Mouse (Mus musculus): ENCODE results near the gene D230025D16Rik. TPM values are rescaled to one million over a fixed set of nuclear protein-coding genes. Genes with fewer than 3 reads are reported as not detected.
"Not testable (repeated sequence)": the region's sequence is repeated elsewhere in the genome, so short reads cannot be mapped to it uniquely, and the experiment has no call there.

The D230025D16Rik gene
- polyA plus RNA-seq, 1 experiment from 2014 or later = 21.8 TPM

DNA sequence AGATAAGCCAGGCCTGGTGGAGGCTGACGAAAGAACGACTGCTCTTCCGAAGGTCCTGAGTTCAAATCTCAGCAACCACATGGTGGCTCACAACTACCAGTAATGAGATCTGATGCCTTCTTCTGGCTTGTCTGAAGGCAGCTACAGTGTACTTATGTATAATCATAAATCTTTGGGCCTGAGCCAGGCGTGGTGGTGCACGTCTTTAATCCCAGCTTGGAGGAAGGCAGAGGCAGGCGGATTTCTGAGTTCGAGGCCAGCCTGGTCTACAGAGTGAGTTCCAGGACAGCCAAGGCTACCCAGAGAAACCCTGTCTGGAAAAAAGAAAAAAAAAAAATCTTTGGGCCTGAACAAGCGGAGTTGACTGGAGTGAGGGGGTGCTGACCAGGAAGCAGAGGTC is 66.4 kb downstream of the D230025D16Rik start:
- not testable (repeated sequence) for H3K9ac ChIP-seq (ENCODE audit: low read length); H3K9me3 ChIP-seq (ENCODE audit: control insufficient read depth, low read length); H3K27me3 ChIP-seq (ENCODE audit: control insufficient read depth, insufficient read depth, low read length); H3K4me1 ChIP-seq (ENCODE audit: control insufficient read depth in 2 of 2, insufficient read depth in 2 of 2, low read length in 2 of 2); H3K4me2 ChIP-seq (ENCODE audit: low read length); H3K4me3 ChIP-seq (ENCODE audit: control insufficient read depth in 1 of 2, insufficient read depth in 1 of 2, low read depth in 1 of 2, low read length in 2 of 2); H3K27ac ChIP-seq (replicated peaks in 1 of 2; ENCODE audit: control insufficient read depth in 1 of 2, insufficient read depth in 1 of 2, low read depth in 2 of 2, low read length in 2 of 2); H3K36me3 ChIP-seq (ENCODE audit: control insufficient read depth, insufficient read depth, low read length); ATAC-seq (ENCODE audit: insufficient number of reproducible peaks, insufficient read depth, low FRiP score, low read depth)
- 75% methylated on average over 8 of the region's 8 CpGs for WGBS

DNA sequence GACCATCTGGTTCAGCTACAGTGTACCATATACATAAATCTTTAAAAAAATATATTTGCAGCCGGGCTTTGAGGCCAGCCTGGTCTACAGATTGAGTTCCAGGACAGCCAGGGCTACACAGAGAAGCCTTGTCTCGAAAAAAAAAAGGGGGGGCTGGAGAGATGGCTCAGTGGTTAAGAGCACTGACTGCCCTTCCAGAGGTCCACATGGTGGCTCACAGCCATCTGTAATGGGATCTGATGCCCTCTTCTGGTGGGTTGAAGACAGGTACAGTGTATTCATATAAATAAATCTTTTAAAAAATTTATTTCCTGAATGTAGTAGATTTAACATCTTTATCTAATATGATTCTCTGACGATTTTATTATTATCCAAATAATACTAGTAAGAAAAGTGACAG is 66.9 kb downstream of the D230025D16Rik start:
- H3K27ac ChIP-seq (replicated peaks in 1 of 2; ENCODE audit: control insufficient read depth in 1 of 2, insufficient read depth in 1 of 2, low read depth in 2 of 2, low read length in 2 of 2); H3K9ac ChIP-seq (ENCODE audit: low read length); H3K4me2 ChIP-seq (ENCODE audit: low read length); H3K4me1 ChIP-seq (ENCODE audit: control insufficient read depth in 2 of 2, insufficient read depth in 2 of 2, low read length in 2 of 2); H3K9me3 ChIP-seq (ENCODE audit: control insufficient read depth, low read length); H3K4me3 ChIP-seq (ENCODE audit: control insufficient read depth in 1 of 2, insufficient read depth in 1 of 2, low read depth in 1 of 2, low read length in 2 of 2); ATAC-seq (ENCODE audit: insufficient number of reproducible peaks, insufficient read depth, low FRiP score, low read depth); H3K27me3 ChIP-seq (ENCODE audit: control insufficient read depth, insufficient read depth, low read length); H3K36me3 ChIP-seq (ENCODE audit: control insufficient read depth, insufficient read depth, low read length): not testable (repeated sequence)
- WGBS = 57% methylated on average over 3 of the region's 3 CpGs

DNA sequence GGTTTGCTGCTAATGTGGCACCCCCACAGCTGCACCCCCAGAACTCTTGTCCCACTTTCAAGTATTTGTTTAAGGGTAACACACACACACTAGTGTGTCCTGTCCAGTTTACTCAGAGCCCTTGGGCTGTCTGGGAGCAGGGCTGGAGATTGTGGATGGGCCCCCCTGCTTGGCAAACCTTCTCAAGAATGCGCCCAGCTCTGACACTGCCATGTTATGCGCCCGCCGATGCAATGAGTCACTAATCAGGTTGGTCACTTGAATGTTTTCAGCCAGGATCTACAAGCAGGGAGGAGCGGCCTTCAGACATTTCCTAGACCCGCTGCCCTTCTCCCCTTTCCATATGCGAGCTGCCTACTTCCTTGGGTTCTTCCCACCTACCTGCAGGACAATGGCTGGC is 67.5 kb downstream of the D230025D16Rik start:
- Histone ChIP-seq H3K4me2 (ENCODE audit: low read length) (no peak overlapping the region), H3K36me3 (ENCODE audit: control insufficient read depth, insufficient read depth, low read length) (no peaks in the 10 kb centered on the region), H3K27ac (replicated peaks in 1 of 2; ENCODE audit: control insufficient read depth in 1 of 2, insufficient read depth in 1 of 2, low read depth in 2 of 2, low read length in 2 of 2) (no peak overlapping the region), H3K9me3 (ENCODE audit: control insufficient read depth, low read length) (no peaks in the 10 kb centered on the region), H3K9ac (ENCODE audit: low read length) (no peak overlapping the region), H3K4me1 (ENCODE audit: control insufficient read depth in 2 of 2, insufficient read depth in 2 of 2, low read length in 2 of 2) (peaks cover 6 to 14% of the 10 kb centered on the region in 2 experiments), H3K4me3 (ENCODE audit: control insufficient read depth in 1 of 2, insufficient read depth in 1 of 2, low read depth in 1 of 2, low read length in 2 of 2) (no peak overlapping the region), H3K27me3 (ENCODE audit: control insufficient read depth, insufficient read depth, low read length) (peaks cover 8% of the 10 kb centered on the region)
- ATAC-seq (ENCODE audit: insufficient number of reproducible peaks, insufficient read depth, low FRiP score, low read depth) = no peak
- WGBS = 73% methylated on average over 7 of the region's 7 CpGs

DNA sequence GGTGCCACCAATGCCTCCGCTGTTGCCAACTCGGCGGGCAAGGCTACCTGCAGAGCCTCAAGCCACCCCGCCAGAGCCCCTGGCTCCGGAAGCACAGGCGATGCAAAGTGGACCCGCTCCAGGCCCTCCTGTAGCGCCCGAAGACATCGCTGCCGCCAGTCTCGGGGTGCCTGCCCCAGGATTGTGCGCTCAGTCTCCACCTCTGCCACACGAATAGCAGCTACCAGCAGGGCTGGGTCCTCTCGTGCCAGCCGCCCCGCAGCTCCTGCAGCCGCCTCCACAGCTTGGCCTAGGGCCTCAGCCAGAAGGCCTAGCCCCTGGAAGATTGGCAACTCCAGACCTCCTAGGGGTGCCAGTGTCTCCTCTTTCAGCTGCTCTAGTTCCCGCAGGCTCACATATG is 68.5 kb downstream of the D230025D16Rik start:
- Histone ChIP-seq H3K4me1 (ENCODE audit: control insufficient read depth in 2 of 2, insufficient read depth in 2 of 2, low read length in 2 of 2) (peaks cover 10 to 18% of the 10 kb centered on the region in 2 experiments), H3K27me3 (ENCODE audit: control insufficient read depth, insufficient read depth, low read length) (peaks cover 8% of the 10 kb centered on the region), H3K4me3 (ENCODE audit: control insufficient read depth in 1 of 2, insufficient read depth in 1 of 2, low read depth in 1 of 2, low read length in 2 of 2) (no peak overlapping the region), H3K36me3 (ENCODE audit: control insufficient read depth, insufficient read depth, low read length) (no peaks in the 10 kb centered on the region), H3K9me3 (ENCODE audit: control insufficient read depth, low read length) (no peaks in the 10 kb centered on the region), H3K9ac (ENCODE audit: low read length) (no peak overlapping the region), H3K4me2 (ENCODE audit: low read length) (no peak overlapping the region), H3K27ac (replicated peaks in 1 of 2; ENCODE audit: control insufficient read depth in 1 of 2, insufficient read depth in 1 of 2, low read depth in 2 of 2, low read length in 2 of 2) (no peak overlapping the region)
- ATAC-seq (ENCODE audit: insufficient number of reproducible peaks, insufficient read depth, low FRiP score, low read depth) = no peak
- 56% methylated on average over 19 of the region's 19 CpGs for WGBS

DNA sequence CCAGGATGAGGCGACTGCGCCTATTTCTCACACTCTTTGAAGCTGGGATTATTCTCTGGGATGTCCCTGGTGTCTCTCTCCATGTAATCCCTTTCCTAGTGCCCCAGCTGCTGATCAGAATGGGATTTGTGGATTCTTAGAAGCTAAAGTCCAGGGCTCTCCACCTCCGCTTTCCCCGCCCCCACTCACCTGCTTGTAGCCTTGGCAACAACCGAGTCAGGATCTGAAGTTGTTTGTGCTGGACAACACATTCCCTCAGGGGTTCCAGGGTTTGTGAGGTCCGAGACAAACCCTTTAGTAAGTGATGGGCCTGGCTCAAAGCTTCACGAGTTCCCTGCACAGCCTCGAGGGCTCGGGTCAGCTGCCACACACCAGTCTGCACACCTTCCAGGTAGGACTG is 69.8 kb downstream of the D230025D16Rik start:
- Histone ChIP-seq H3K9ac (ENCODE audit: low read length) (no peak overlapping the region; the same call in 1 of the 2 replicates), H3K27me3 (ENCODE audit: control insufficient read depth, insufficient read depth, low read length) (peaks cover 7% of the 10 kb centered on the region), H3K4me1 (ENCODE audit: control insufficient read depth in 2 of 2, insufficient read depth in 2 of 2, low read length in 2 of 2) (peaks cover 10 to 22% of the 10 kb centered on the region in 2 experiments), H3K4me2 (ENCODE audit: low read length) (peak overlapping the region; percentile 50), H3K9me3 (ENCODE audit: control insufficient read depth, low read length) (no peaks in the 10 kb centered on the region), H3K36me3 (ENCODE audit: control insufficient read depth, insufficient read depth, low read length) (peaks cover 11% of the 10 kb centered on the region), H3K27ac (replicated peaks in 1 of 2; ENCODE audit: control insufficient read depth in 1 of 2, insufficient read depth in 1 of 2, low read depth in 2 of 2, low read length in 2 of 2) (no peak overlapping the region), H3K4me3 (ENCODE audit: control insufficient read depth in 1 of 2, insufficient read depth in 1 of 2, low read depth in 1 of 2, low read length in 2 of 2) (peak overlapping the region; percentile 33 to 34; a peak in 3 of 4 replicates)
- ATAC-seq (ENCODE audit: insufficient number of reproducible peaks, insufficient read depth, low FRiP score, low read depth) = no peak
- 59% methylated on average over 9 of the region's 9 CpGs for WGBS

DNA sequence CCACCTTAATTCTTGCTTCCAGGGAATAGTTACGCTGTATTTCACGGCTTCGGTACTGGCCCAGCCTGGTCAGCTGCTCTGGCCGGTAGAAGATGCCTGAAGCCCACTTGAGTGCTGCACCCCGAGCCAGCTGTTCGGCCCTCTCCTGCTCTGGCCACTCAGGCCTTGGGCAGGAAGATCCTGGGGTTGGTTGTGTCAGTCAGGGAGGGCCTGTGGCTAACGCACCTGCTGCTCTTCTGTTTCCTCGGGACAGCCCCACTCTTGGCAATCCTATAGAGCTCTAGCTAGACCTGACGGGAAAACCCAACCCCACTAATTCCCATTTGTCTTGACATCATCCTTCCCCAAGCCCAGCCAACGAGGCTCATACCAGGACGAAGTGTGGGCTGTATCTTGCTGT is 70.3 kb downstream of the D230025D16Rik start:
- peak overlapping the region; percentile 50 for H3K4me2 ChIP-seq (ENCODE audit: low read length)

DNA sequence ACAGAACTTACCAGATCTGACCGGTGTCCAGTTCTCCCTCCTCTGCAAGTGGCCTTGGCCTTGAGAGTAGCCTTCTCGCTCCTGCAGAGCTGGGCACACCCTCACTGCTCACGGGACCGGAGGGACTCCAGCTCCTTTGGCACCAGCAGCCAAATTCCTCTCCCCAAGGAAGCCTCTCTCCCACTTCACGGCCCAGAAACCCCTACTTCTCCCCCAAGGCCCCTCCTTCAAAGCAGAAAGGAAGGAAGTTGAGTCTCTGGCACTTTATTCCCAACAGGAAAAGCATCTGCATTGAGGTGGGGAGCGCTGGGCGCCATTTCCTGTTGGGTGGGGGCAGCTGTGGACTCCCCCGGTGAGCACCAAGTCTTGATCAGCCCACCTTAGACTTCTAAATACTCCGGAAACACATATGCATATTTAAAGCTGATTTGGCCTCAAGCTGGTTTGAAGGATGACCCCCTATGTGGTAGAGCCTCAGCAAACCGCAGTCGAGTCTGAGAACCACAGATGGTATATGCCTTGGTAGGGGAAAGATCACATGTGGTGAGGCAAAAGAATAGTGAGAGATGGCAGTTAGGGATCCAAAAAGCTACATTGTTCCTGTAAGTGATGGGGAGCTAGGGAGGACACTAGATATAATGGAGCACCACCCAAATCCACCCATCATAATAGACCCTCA is 71.1 kb downstream of the D230025D16Rik start, which contains the start of gene Exoc3l:
Exoc3l (minus strand) TSS at position 207 of the 679 bp plus-strand sequence.
- ATAC-seq (ENCODE audit: insufficient number of reproducible peaks, insufficient read depth, low FRiP score, low read depth) = no peak
- no peaks in the 10 kb centered on the region for H3K27me3 ChIP-seq (ENCODE audit: control insufficient read depth, insufficient read depth, low read length)
- peak within 1 kb of the TSS; percentile 65 to 78 for H3K27ac ChIP-seq (replicated peaks in 1 of 2; ENCODE audit: control insufficient read depth in 1 of 2, insufficient read depth in 1 of 2, low read depth in 2 of 2, low read length in 2 of 2)

More for the DNA sequence above, 70.3 kb downstream of the D230025D16Rik start:
- Histone ChIP-seq H3K27me3 (ENCODE audit: control insufficient read depth, insufficient read depth, low read length) (peaks cover 3% of the 10 kb centered on the region; the same call in 1 of the 2 replicates), H3K27ac (replicated peaks in 1 of 2; ENCODE audit: control insufficient read depth in 1 of 2, insufficient read depth in 1 of 2, low read depth in 2 of 2, low read length in 2 of 2) (peak overlapping the region; percentile 61 to 65; a peak in 2 of 4 replicates), H3K9me3 (ENCODE audit: control insufficient read depth, low read length) (no peaks in the 10 kb centered on the region), H3K4me3 (ENCODE audit: control insufficient read depth in 1 of 2, insufficient read depth in 1 of 2, low read depth in 1 of 2, low read length in 2 of 2) (peak overlapping the region; percentile 33 to 34), H3K4me1 (ENCODE audit: control insufficient read depth in 2 of 2, insufficient read depth in 2 of 2, low read length in 2 of 2) (peaks cover 9 to 17% of the 10 kb centered on the region in 2 experiments), H3K9ac (ENCODE audit: low read length) (peak overlapping the region; percentile 45), H3K36me3 (ENCODE audit: control insufficient read depth, insufficient read depth, low read length) (peaks cover 16% of the 10 kb centered on the region)
- no peak for ATAC-seq (ENCODE audit: insufficient number of reproducible peaks, insufficient read depth, low FRiP score, low read depth)
- WGBS = 49% methylated on average over 11 of the region's 11 CpGs

More for the DNA sequence above, 71.1 kb downstream of the D230025D16Rik start, which contains the start of gene Exoc3l:
- H3K4me1 ChIP-seq (ENCODE audit: control insufficient read depth in 2 of 2, insufficient read depth in 2 of 2, low read length in 2 of 2) = peaks cover 9 to 17% of the 10 kb centered on the region in 2 experiments
- peak within 1 kb of the TSS; percentile 95 for H3K9ac ChIP-seq (ENCODE audit: low read length)
- WGBS = 36% methylated on average over 11 of the region's 11 CpGs
- peak within 1 kb of the TSS; percentile 77 for H3K4me2 ChIP-seq (ENCODE audit: low read length)
- peaks cover 23% of the 10 kb centered on the region for H3K36me3 ChIP-seq (ENCODE audit: control insufficient read depth, insufficient read depth, low read length)
- no peaks in the 10 kb centered on the region for H3K9me3 ChIP-seq (ENCODE audit: control insufficient read depth, low read length)
- peak within 1 kb of the TSS; percentile 34 to 98 for H3K4me3 ChIP-seq (ENCODE audit: control insufficient read depth in 1 of 2, insufficient read depth in 1 of 2, low read depth in 1 of 2, low read length in 2 of 2)
